ENCODE assay signal across 8 mouse cellular contexts in the genomic region with DNA sequence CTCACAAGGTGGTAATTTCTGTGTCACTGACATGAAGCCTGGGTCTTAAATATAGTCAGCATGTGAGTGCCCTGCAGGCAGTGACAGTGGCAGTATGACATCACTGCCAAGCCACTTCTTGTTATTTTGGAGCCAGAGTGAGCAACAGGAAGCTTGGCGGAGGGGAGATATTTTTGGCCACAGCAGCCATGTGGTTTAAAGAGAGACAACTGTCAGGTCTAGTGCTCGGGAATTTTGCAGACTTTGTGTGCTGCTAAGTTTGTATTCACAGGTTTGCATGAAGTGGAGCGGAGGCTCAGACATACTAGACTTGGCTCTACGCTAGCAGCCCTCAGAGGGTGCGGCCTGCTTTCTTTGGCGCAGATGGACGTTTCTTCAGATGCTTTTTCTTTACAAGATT.
DNase-seq lines count a peak whose midpoint lies in the region.

No protein-coding gene starts in this region.

- peak; percentile 55 for DNase-seq in 3134 (ENCODE audit: extremely low read depth, insufficient read length, low spot score)
- DNase-seq in CD8-positive naive resting alpha-beta T cell, adult 2 months (ENCODE audit: low read depth in 2 of 2, low spot score in 2 of 2): peak; percentile 15 to 53
- peak; percentile 73 for DNase-seq in fibroblast of lung, adult 2 months (ENCODE audit: low read depth)
- DNase-seq in heart, postnatal 4 days: peak; percentile 67
- DNase-seq in liver: peak; percentile 21
- peak; percentile 86 for DNase-seq in right cerebral cortex, adult 18-20 months
- no peak for DNase-seq in yolk sac, embryonic 10.5 days (ENCODE audit: low spot score)
- no peak for DNase-seq in embryo, embryonic 10 days (ENCODE audit: low spot score)

Comparison
In these comparisons a context has a peak if more than half of its experiments do, and no peak if none do; other contexts are left out.
1. DNase-seq: peak in 3134 (single experiment), CD8-positive naive resting alpha-beta T cell, adult 2 months (2 of 2), fibroblast of lung, adult 2 months (single experiment), heart, postnatal 4 days (single experiment), liver (single experiment) and right cerebral cortex, adult 18-20 months (single experiment); none in yolk sac, embryonic 10.5 days (single experiment) and embryo, embryonic 10 days (single experiment).